ENCODE assay signal across 8 mouse cellular contexts in the genomic region with DNA sequence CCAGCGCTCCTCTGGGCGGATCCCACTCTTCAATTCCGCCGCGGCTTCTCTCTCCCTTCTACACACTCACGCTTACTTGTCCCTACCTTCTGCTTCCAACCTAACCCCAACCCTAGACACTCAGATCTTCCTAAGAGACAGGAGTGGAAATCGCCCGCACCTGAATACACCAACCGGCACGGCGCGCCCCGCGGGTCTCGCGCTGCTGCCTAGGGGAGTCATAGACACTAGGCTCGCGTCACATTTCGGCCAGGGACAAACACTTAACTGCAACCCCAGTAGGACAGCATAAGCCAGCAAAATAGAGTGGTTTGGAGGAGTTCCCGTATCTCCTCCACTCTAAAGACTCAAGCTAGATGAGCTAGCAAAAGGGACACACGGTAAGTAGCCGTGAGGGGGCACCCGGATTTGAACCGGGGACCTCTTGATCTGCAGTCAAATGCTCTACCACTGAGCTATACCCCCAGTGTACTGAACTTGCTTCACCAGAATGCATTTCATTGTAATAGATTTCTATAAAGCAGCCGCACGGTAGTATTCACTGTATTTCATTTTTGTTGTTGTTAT. TPM values are rescaled to one million over a fixed set of nuclear protein-coding genes. Genes with fewer than 3 reads are reported as not detected.
DNase-seq lines count a peak whose midpoint lies in the region; ATAC-seq and TF ChIP-seq lines count a peak whose summit lies in the region.

No protein-coding gene starts in this region.

- WGBS in hindbrain, embryonic 10.5 days = under 1% methylated on average over 26 of the region's 26 CpGs
- under 1% methylated on average over 26 of the region's 26 CpGs for WGBS in lung, embryonic 16.5 days
- WGBS in thymus, adult 2 months = under 1% methylated on average over 26 of the region's 26 CpGs

- peak; percentile 53 for ATAC-seq in frontal cortex, adult (ENCODE audit: low TSS enrichment)
- peak; percentile 85 for ATAC-seq in lung, embryonic 16.5 days (ENCODE audit: low read depth)

- peaks cover 33% of the 10 kb centered on the region for H3K4me1 ChIP-seq in hindbrain, embryonic 10.5 days (replicated peaks)
- peaks cover 12% of the 10 kb centered on the region for H3K4me1 ChIP-seq in lung, embryonic 16.5 days (replicated peaks; ENCODE audit: control insufficient read depth, insufficient read depth, low read length)
- H3K4me1 ChIP-seq in thymus, adult 2 months (replicated peaks; ENCODE audit: control insufficient read depth, insufficient read depth, low read length) = peaks cover 49% of the 10 kb centered on the region

- no peak for TF ChIP-seq POLR2A in thymus, adult 2 months (IDR thresholded peaks at IDR 0.05; ENCODE audit: control insufficient read depth, extremely low read depth, insufficient read depth, low read length, poor library complexity)

- no peaks in the 10 kb centered on the region for H3K9me3 ChIP-seq in hindbrain, embryonic 10.5 days
- no peaks in the 10 kb centered on the region for H3K9me3 ChIP-seq in lung, embryonic 16.5 days (ENCODE audit: control insufficient read depth, low read length)

- H3K36me3 ChIP-seq in hindbrain, embryonic 10.5 days = no peaks in the 10 kb centered on the region
- no peaks in the 10 kb centered on the region for H3K36me3 ChIP-seq in lung, embryonic 16.5 days (ENCODE audit: control insufficient read depth, insufficient read depth, low read length)
- peaks cover 15% of the 10 kb centered on the region; the same call in 1 of the 2 replicates for H3K36me3 ChIP-seq in thymus, adult 2 months (ENCODE audit: control insufficient read depth, insufficient read depth, low read length)

- peaks cover 51% of the 10 kb centered on the region for H3K27me3 ChIP-seq in hindbrain, embryonic 10.5 days (ENCODE audit: insufficient read depth, poor library complexity, severe bottlenecking)
- H3K27me3 ChIP-seq in lung, embryonic 16.5 days (ENCODE audit: control insufficient read depth, insufficient read depth, low read depth, low read length) = peaks cover 23% of the 10 kb centered on the region
- H3K27me3 ChIP-seq in thymus, adult 2 months (ENCODE audit: control insufficient read depth, insufficient read depth, low read length) = no peaks in the 10 kb centered on the region

- 0 out of 2 replicates have a peak, but pooled peaks have one; percentile 32 for TF ChIP-seq CTCF in thymus, adult 2 months (IDR thresholded peaks at IDR 0.05; ENCODE audit: borderline replicate concordance, control insufficient read depth, extremely low read depth, insufficient read depth, low read length, poor library complexity)

- H3K9ac ChIP-seq in lung, embryonic 16.5 days (ENCODE audit: low read length) = peak overlapping the region; percentile 76

- peak; percentile 93 for DNase-seq in NIH3T3 (ENCODE audit: low read depth)
- peak; percentile 95 for DNase-seq in cerebellum, adult 9-10 months
- peak; percentile 87 for DNase-seq in hindbrain, embryonic 10.5 days (ENCODE audit: low spot score)
- peak; percentile 89 for DNase-seq in layer of hippocampus, adult 9-11 months
- DNase-seq in ovary, adult 18-20 months (ENCODE audit: low spot score) = peak; percentile 78
- DNase-seq in thymus, adult 2 months = peak; percentile 90

- peak overlapping the region; percentile 72 for H3K4me3 ChIP-seq in hindbrain, embryonic 10.5 days
- peak overlapping the region; percentile 78 for H3K4me3 ChIP-seq in lung, embryonic 16.5 days (ENCODE audit: low read length)
- H3K4me3 ChIP-seq in thymus, adult 2 months (ENCODE audit: control insufficient read depth, insufficient read depth, low read length) = peak overlapping the region; percentile 100

- peak overlapping the region; percentile 78 for H3K4me2 ChIP-seq in lung, embryonic 16.5 days (ENCODE audit: low read depth, low read length)

- H3K27ac ChIP-seq in hindbrain, embryonic 10.5 days = peak overlapping the region; percentile 90
- H3K27ac ChIP-seq in lung, embryonic 16.5 days (ENCODE audit: low read length) = peak overlapping the region; percentile 90
- H3K27ac ChIP-seq in thymus, adult 2 months (ENCODE audit: control insufficient read depth, insufficient read depth, low read length) = peak overlapping the region; percentile 95

RNA-seq across cellular contexts. Expression of gene Plxdc1, which starts 2.4 kb away (rescaled TPM):
- polyA plus RNA-seq in hindbrain, embryonic 10.5 days (2016; fragmentation: Nextera tagmentation; extraction: Ambion mirVana) = 0.11 and 0.24 TPM in 2 replicates
- polyA plus RNA-seq in lung, embryonic 16.5 days (2015; fragmentation: Nextera tagmentation; extraction: Ambion mirVana) = 1.4 and 1.6 TPM in 2 replicates
- 77.5 and 94.1 TPM in 2 replicates for polyA plus RNA-seq in thymus, adult 2 months (2012; rRNA removed)

RNA-seq across cellular contexts. Expression of gene Arl5c, which starts 7.4 kb away (rescaled TPM):
- polyA plus RNA-seq in hindbrain, embryonic 10.5 days (2016; fragmentation: Nextera tagmentation; extraction: Ambion mirVana) = 13.3 and 16.2 TPM in 2 replicates
- 6.2 and 8.0 TPM in 2 replicates for polyA plus RNA-seq in lung, embryonic 16.5 days (2015; fragmentation: Nextera tagmentation; extraction: Ambion mirVana)
- 181 and 217 TPM in 2 replicates for polyA plus RNA-seq in thymus, adult 2 months (2012; rRNA removed)

RNA-seq across cellular contexts. Expression of gene Cacnb1, which starts 34.2 kb away (rescaled TPM):
- polyA plus RNA-seq in hindbrain, embryonic 10.5 days (2016; fragmentation: Nextera tagmentation; extraction: Ambion mirVana) = 7.6 and 22.9 TPM in 2 replicates
- polyA plus RNA-seq in lung, embryonic 16.5 days (2015; fragmentation: Nextera tagmentation; extraction: Ambion mirVana) = 6.4 and 6.7 TPM in 2 replicates
- polyA plus RNA-seq in thymus, adult 2 months (2012; rRNA removed) = 27.1 and 32.9 TPM in 2 replicates

RNA-seq across cellular contexts. Expression of gene Rpl19, which starts 37.9 kb away (rescaled TPM):
- polyA plus RNA-seq in hindbrain, embryonic 10.5 days (2016; fragmentation: Nextera tagmentation; extraction: Ambion mirVana) = 1,011 and 1,145 TPM in 2 replicates
- polyA plus RNA-seq in lung, embryonic 16.5 days (2015; fragmentation: Nextera tagmentation; extraction: Ambion mirVana) = 999 and 1,043 TPM in 2 replicates
- 1,012 and 1,033 TPM in 2 replicates for polyA plus RNA-seq in thymus, adult 2 months (2012; rRNA removed)

Comparison
In these comparisons a context has a peak if more than half of its experiments do, and no peak if none do; other contexts are left out.
1. Peak in every context shown above with its lines: DNase-seq, ATAC-seq, H3K4me3 ChIP-seq and H3K27ac ChIP-seq.
2. RNA of gene Plxdc1, which starts 2.4 kb away (polyA plus RNA-seq): 77.5 to 94.1 TPM in thymus, adult 2 months; 1.4 to 1.6 TPM in lung, embryonic 16.5 days and 0.11 to 0.24 TPM in hindbrain, embryonic 10.5 days; every median in the first group is over 10 times any median in the second.
3. RNA of gene Arl5c, which starts 7.4 kb away (polyA plus RNA-seq): 181 to 217 TPM in thymus, adult 2 months; 13.3 to 16.2 TPM in hindbrain, embryonic 10.5 days and 6.2 to 8.0 TPM in lung, embryonic 16.5 days; every median in the first group is over 10 times any median in the second.